Mouse (Mus musculus): Measurements from ENCODE around the gene Olfr1123.
"Not testable (repeated sequence)": the region's sequence is repeated elsewhere in the genome, so short reads cannot be mapped to it uniquely, and the experiment has no call there.

The Olfr1123 gene

DNA sequence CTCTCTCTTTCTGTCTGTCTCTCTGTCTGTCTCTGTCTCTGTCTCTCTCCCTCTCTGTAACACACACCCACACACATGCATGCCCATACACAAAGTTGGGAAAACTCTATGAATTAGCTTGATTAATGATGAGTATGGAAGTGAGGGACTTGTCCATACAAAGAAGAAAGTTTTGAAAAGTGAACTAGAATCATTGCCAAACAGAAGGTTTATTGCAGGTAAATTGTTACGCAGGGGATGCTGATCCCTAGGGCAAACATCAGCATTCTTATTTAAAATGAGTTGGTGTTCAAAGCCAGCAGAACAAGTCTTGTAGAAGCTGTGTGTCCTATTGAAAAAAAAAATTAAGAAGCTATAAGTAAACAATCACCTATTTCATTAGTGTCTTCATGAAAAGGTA is at the start of gene Olfr1123:
Olfr1123 (plus strand) TSS at position 301 of the 400 bp plus-strand sequence.
- no peak for DNase-seq (ENCODE audit: low read depth, low spot score)

- DNase-seq (ENCODE audit: low read depth, low spot score), result no peak
Observed at GRCm38 (mm10) chr2:87369595-87369994, 46.8 kb upstream of the Olfr1123 start, which contains the start of gene Olfr1121. Gene Olfr1121 (plus strand): TSS chr2:87369895.

- DNase-seq (ENCODE audit: low read depth, low spot score), result no peak
Observed at GRCm38 (mm10) chr2:87371726-87372125, 44.7 kb upstream of the Olfr1123 start.

DNA sequence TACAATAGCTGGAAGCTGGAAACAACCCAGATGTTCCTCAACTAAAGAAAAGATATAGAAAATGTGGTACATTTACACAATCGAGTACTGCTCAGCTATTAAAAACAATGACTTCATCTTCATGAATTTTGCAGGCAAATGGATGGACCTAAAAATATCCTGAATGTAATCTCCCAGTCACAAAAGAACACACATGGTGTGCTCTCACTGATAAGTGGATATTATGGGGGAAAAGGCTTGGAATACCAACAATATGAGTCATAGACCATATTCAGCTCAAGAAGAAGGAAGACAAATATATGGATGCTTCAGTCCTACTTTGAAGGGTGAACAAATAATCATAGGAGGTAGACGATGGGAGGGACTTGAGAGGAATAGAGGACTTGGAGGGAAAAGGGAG is 32.5 kb upstream of the Olfr1123 start:
- no peak for DNase-seq (ENCODE audit: low read depth, low spot score)

GRCm38 (mm10) chr2:87385549-87385948 is 30.9 kb upstream of the Olfr1123 start, which contains the start of gene Olfr1122:
Gene Olfr1122 (plus strand): TSS chr2:87385849.
- no peak for DNase-seq (ENCODE audit: low read depth, low spot score)

DNA sequence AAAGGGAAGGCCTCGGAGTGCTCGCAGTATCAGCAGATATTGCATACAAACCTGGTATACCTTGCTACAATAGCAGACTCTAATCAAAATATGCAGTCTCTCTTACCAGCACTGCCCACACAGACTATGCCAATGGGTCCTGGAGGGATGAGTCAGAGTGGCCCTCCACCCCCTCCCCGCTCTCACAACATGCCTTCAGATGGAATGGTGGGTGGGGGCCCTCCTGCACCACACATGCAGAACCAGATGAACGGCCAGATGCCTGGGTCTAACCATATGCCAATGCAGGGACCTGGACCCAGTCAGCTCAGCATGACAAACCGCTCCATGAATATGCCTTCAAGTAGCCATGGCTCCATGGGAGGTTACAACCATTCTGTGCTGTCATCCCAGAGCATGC is 22.8 kb upstream of the Olfr1123 start:
- not testable (repeated sequence) for DNase-seq (ENCODE audit: low read depth, low spot score)

DNA sequence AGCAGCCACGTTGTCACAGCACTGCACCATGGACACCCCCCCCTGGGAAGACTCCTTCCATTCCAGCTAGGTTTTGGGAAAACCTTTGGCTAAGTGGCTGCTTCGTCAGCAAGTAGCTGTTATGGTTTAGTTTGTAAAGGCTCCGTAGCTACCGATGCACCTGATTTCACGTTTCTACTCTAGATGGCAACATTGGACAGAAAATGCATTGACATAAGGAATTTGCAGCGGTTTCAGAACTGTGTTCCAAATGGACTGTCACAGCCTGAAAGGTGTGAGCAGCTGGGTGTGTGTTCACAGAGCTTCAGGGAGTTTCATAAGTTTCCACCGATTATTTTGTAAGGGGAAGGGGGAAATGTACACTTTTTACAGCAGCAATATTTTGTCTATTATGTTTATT is 21.7 kb upstream of the Olfr1123 start:
- not testable (repeated sequence) for DNase-seq (ENCODE audit: low read depth, low spot score)

- DNase-seq (ENCODE audit: low read depth, low spot score), result no peak
Observed at GRCm38 (mm10) chr2:87429975-87430374, 13.5 kb downstream of the Olfr1123 start, which contains the start of gene Olfr1124. Gene Olfr1124 (plus strand): TSS chr2:87430275.

DNA sequence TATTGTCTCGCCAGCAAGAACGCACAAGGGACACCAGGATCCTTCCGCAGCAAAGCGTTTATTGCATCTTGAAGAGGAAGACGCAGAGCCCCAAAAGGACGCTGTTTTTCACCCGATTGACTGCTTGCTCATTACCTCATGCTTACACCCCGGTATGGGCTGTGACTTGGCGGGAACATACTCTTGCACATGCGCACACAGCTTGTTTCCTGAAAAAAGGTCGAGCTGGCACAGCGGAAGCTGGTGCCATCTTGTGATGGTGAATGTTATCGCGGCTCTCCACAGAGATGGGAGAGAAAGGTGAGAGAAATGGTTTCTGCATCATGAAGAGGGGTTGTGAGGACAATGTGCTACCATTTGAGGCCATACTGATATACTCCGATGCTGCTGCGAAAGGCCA is 21.3 kb downstream of the Olfr1123 start:
- no peak for DNase-seq (ENCODE audit: low read depth, low spot score)

DNA sequence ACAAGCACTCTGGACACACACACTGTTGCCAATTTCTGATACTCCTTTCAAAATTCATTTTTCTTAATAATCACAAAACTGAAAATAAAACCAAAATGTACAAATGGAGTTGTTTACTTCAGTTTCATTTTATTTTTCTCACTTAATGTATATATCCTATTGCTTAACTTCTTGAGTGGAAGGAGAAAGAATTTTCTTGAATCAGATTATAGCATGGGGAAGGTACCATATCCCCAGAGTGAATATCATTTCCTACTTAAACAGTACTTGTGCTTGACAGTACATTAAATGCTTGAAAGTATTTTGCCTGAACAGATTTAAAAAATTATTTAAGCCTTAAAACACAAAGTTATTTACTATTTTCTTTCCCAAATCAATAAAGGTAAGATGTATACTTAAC is 37.2 kb downstream of the Olfr1123 start, which contains the start of gene Olfr1126:
Olfr1126 (plus strand) TSS at position 301 of the 400 bp plus-strand sequence.
- DNase-seq (ENCODE audit: low read depth, low spot score), result no peak

GRCm38 (mm10) chr2:87461769-87462168 is 45.3 kb downstream of the Olfr1123 start:
- no peak for DNase-seq (ENCODE audit: low read depth, low spot score)

All from retina, adult 2 months (tissue).